Mouse (Mus musculus) ES-Bruce4 (cell line): Measurements from ENCODE around the gene Lgalsl. TPM values are rescaled to one million over a fixed set of nuclear protein-coding genes. Genes with fewer than 3 reads are reported as not detected.

ENCODE experiments used
- H3K27ac ChIP-seq: 2 replicates; pipeline ENCODE4 v1.5.1; 2012; ENCODE audit warnings: low read length, inconsistent platforms; ENCODE audit not compliant: insufficient read depth
- H3K27me3 ChIP-seq: 2 replicates; pipeline ENCODE4 v1.6.1; 2012; ENCODE audit warnings: mild to moderate bottlenecking, low read length, inconsistent platforms; ENCODE audit not compliant: control insufficient read depth, poor library complexity, insufficient read depth, severe bottlenecking
- H3K36me3 ChIP-seq: 2 replicates; pipeline ENCODE4 v1.6.1; 2012; ENCODE audit warnings: inconsistent platforms, mild to moderate bottlenecking, low read length, moderate library complexity; ENCODE audit not compliant: control insufficient read depth, poor library complexity, insufficient read depth, severe bottlenecking
- H3K4me1 ChIP-seq: one replicate; pipeline ENCODE4 v1.8.1; 2011; ENCODE audit warnings: low read length; ENCODE audit not compliant: control insufficient read depth, insufficient read depth
- H3K4me3 ChIP-seq: 2 replicates; pipeline ENCODE4 v1.5.1; 2011; ENCODE audit warnings: low read depth, mild to moderate bottlenecking, low read length
- H3K9ac ChIP-seq: 2 replicates; pipeline ENCODE4 v1.6.1; 2012; ENCODE audit warnings: low read depth, mild to moderate bottlenecking, inconsistent platforms; ENCODE audit not compliant: poor library complexity, severe bottlenecking
- H3K9me3 ChIP-seq: replicated peaks from 2 replicates; pipeline ENCODE4 v1.6.1; 2012; ENCODE audit warnings: mild to moderate bottlenecking, low read length, inconsistent platforms; ENCODE audit not compliant: control insufficient read depth, poor library complexity, insufficient read depth, severe bottlenecking
- CTCF ChIP-seq: IDR thresholded peaks from one replicate; pipeline ENCODE4 v1.8.1; 2011; ENCODE audit warnings: low read depth, low read length
- EP300 ChIP-seq: IDR thresholded peaks from 2 replicates; pipeline ENCODE4 v1.6.1; 2011; ENCODE audit warnings: low read depth, low read length; ENCODE audit not compliant: insufficient read depth
- POLR2A ChIP-seq: IDR thresholded peaks from one replicate; pipeline ENCODE4 v1.8.1; 2011; ENCODE audit warnings: low read length; ENCODE audit not compliant: insufficient read depth
- polyA plus RNA-seq: library from polyadenylated mRNA; stranded (reverse); fragments of >200 nt; gene quantifications from 2 replicates; pipeline ENCODE4 v1.2.4, GENCODE M21; 2011; ENCODE audit warnings: low read depth; ENCODE audit not compliant: missing spikeins, insufficient read depth, insufficient read length

Lgalsl gene
- polyA plus RNA-seq, 1 experiment, result 24.1 TPM

DNA sequence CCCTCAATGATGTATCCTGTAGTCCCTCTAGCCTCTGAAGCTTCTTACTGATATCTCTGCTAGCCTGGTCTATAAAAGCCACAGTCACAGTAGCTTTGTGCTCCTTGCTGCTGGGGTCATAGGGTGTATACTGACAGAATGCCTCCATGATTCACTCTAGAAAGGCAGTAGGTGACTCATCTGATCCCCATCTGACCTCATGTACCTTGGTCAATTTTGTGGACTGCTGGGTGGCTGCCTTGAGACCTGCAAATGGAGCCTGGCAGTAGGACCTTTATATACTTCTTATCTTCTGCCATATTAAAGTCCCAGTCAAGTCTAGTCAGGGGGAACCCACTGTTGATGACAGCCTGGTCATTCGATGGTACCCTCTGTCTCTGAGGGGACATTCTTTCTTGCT, 47.4 kb downstream of the Lgalsl start:
- Histone ChIP-seq H3K9me3 (peaks cover 13% of the 10 kb centered on the region), H3K27me3 (no peaks in the 10 kb centered on the region; the same call in 1 of the 2 replicates), H3K27ac (no peak overlapping the region), H3K4me3 (no peak overlapping the region), H3K36me3 (no peaks in the 10 kb centered on the region), H3K4me1 (no peaks in the 10 kb centered on the region), H3K9ac (no peak overlapping the region)
- TF ChIP-seq CTCF (no peak), POLR2A (no peak), EP300 (no peak)

DNA sequence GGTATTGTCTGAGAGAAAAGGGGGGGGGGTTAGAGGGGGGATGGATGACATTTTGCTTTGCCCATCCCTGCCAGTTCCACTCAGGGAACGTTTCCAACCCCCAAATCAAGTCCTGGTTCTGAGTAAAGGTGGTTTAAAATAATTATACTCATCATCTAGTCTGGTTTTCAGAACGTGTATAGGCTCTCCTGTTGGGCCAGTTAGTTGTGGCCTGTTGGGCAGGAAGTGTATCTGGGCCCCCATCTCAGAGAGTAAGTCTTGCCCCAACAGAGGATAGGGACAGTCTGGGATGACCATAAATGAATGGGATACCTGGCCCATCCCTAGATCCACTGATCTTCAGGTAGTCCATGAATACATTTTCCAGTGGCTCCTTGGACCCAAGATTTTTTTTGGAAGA, 48.2 kb downstream of the Lgalsl start:
- no peaks in the 10 kb centered on the region for H3K36me3 ChIP-seq
- no peak overlapping the region for H3K9ac ChIP-seq
- TF ChIP-seq CTCF (no peak), POLR2A (no peak), EP300 (no peak)
- no peaks in the 10 kb centered on the region; the same call in 1 of the 2 replicates for H3K27me3 ChIP-seq
- H3K27ac ChIP-seq, result no peak overlapping the region
- no peak overlapping the region for H3K4me3 ChIP-seq
- H3K9me3 ChIP-seq, result peaks cover 13% of the 10 kb centered on the region
- no peaks in the 10 kb centered on the region for H3K4me1 ChIP-seq

- H3K36me3 ChIP-seq, result no peaks in the 10 kb centered on the region
- H3K9me3 ChIP-seq, result peaks cover 13% of the 10 kb centered on the region
- H3K27ac ChIP-seq, result no peak overlapping the region
- H3K4me3 ChIP-seq, result no peak overlapping the region
- no peaks in the 10 kb centered on the region; the same call in 1 of the 2 replicates for H3K27me3 ChIP-seq
- no peak for TF ChIP-seq POLR2A
- H3K4me1 ChIP-seq, result no peaks in the 10 kb centered on the region
- H3K9ac ChIP-seq, result no peak overlapping the region
Measured at GRCm38 (mm10) chr11:20780312-20780711, 50.5 kb downstream of the Lgalsl start.

DNA sequence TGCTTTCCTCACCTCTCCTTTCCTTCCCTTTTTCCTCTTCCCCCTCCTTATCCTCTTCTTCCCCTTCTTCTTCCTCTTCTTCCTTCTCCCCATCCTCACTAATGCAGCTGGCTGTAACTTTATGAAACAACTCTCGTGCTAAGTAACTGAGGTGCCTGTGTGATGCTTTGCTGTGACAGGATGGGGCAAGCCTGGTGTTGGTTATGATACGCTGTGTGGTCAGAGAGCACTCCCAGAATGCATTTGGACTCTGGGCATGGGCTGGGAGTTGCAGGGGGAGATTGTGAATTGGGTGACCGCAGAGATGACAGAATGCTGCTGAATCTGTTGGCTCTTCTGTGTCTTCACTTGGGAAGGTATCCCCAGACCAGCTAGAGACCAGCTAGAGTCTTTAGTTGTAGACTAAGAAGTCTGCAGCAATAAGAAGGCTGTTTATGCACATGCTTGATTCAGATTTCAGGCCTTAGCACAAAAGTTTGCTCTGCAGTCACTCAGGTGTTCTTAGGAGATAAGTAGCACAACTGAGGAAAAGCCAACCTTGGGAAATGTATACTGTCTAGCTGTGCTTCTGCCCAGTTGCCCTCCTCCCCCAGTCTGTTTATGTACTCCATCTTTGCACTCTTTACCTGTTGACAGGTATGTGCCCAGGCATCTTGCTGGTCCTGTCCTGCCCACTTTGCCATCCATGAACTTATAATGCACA, 51.8 kb downstream of the Lgalsl start:
- no peak for TF ChIP-seq CTCF
- no peak for TF ChIP-seq POLR2A
- TF ChIP-seq EP300, result no peak

GRCm38 (mm10) chr11:20778298-20778697, 52.6 kb downstream of the Lgalsl start:
- Histone ChIP-seq H3K9ac (no peak overlapping the region), H3K4me1 (no peaks in the 10 kb centered on the region)

More for the DNA sequence above, 51.8 kb downstream of the Lgalsl start:
- Histone ChIP-seq H3K4me3 (no peak overlapping the region), H3K4me1 (no peaks in the 10 kb centered on the region), H3K36me3 (no peaks in the 10 kb centered on the region), H3K9ac (no peak overlapping the region), H3K9me3 (peaks cover 6% of the 10 kb centered on the region), H3K27ac (no peak overlapping the region), H3K27me3 (no peaks in the 10 kb centered on the region; the same call in 1 of the 2 replicates)

DNA sequence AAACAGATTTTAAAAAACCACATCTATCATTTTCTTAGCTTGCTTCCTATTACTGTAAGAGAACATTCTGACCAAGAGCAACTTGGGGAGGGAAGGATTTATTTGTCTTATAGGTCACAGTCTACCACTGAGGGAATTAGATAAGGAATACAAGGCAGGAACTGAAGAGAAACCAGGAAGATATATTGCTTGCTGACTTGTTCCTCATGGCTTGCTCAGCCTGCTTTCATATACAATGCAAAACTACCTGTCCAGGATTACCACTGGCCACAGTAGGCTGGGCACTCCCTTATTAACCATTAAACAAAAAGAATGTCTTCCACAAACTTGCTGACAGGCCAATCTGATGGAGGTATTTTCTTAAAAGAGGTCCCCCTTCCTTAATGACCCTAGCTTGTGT, 54.2 kb downstream of the Lgalsl start:
- Histone ChIP-seq H3K9me3 (no peaks in the 10 kb centered on the region; the same call in 1 of the 2 replicates), H3K27me3 (no peaks in the 10 kb centered on the region; the same call in 1 of the 2 replicates), H3K4me1 (no peaks in the 10 kb centered on the region), H3K9ac (no peak overlapping the region), H3K4me3 (no peak overlapping the region), H3K27ac (no peak overlapping the region), H3K36me3 (no peaks in the 10 kb centered on the region)
- TF ChIP-seq POLR2A (no peak), CTCF (no peak)

More at GRCm38 (mm10) chr11:20778298-20778697, 52.6 kb downstream of the Lgalsl start:
- Histone ChIP-seq H3K36me3 (no peaks in the 10 kb centered on the region), H3K27me3 (no peaks in the 10 kb centered on the region; the same call in 1 of the 2 replicates), H3K4me3 (no peak overlapping the region), H3K9me3 (no peaks in the 10 kb centered on the region; the same call in 1 of the 2 replicates), H3K27ac (no peak overlapping the region)
- TF ChIP-seq POLR2A, result no peak
- no peak for TF ChIP-seq CTCF
- TF ChIP-seq EP300, result no peak

Other genes starting within 250 kb of the Lgalsl start
- gene Aftph, start 89.5 kb downstream of the Lgalsl start, polyA plus RNA-seq, result 34.8 and 43.6 TPM in 2 replicates